Mouse (Mus musculus) CH12.LX (cell line): ENCODE measurements at regions not wholly inside any gene's neighbourhood (a gene's known extent, or its start where the extent isn't known, plus 50 kb on each side); places are given as distances from the start of the nearest gene placed in this dataset.

Source experiments
- DNase-seq: peaks from one replicate; pipeline ENCODE4 v3.0.0-alpha.2; 2013; ENCODE audit errors: extremely low read depth
- H3K27ac ChIP-seq: 2 replicates; pipeline ENCODE4 v1.5.1; 2012; ENCODE audit warnings: low read depth, mild to moderate bottlenecking, control low read depth, moderate library complexity; ENCODE audit not compliant: insufficient read depth
- H3K27me3 ChIP-seq: replicated peaks from 2 replicates; pipeline ENCODE3; 2012; ENCODE audit warnings: inconsistent platforms
- H3K36me3 ChIP-seq, 2 experiments: replicated peaks in 1 of 2; 2 replicates each; pipeline versions ENCODE3 to v1.6.1; 2012; ENCODE audit warnings: inconsistent platforms in 1 of 2, low read length in 1 of 2, mild to moderate bottlenecking in 1 of 2, mixed read lengths in 1 of 2, moderate library complexity in 1 of 2; ENCODE audit not compliant: control insufficient read depth in 1 of 2, insufficient read depth in 1 of 2
- H3K4me1 ChIP-seq, 2 experiments: 2 replicates each; pipeline ENCODE4 v1.6.1; 2012; ENCODE audit warnings: inconsistent platforms in 1 of 2, moderate library complexity in 1 of 2; ENCODE audit not compliant: insufficient read depth in 2 of 2, control insufficient read depth in 1 of 2
- H3K4me2 ChIP-seq: 2 replicates; pipeline ENCODE4 v1.6.1; 2012; ENCODE audit warnings: low read depth, mild to moderate bottlenecking, control low read depth; ENCODE audit not compliant: poor library complexity, insufficient read depth, severe bottlenecking
- H3K4me3 ChIP-seq, 3 experiments: fragments of 150-350 bp in 1 of 3; sonication (generic) in 1 of 3; replicated peaks in 1 of 3; 2 replicates each; pipeline versions ENCODE3 to v1.5.1; 2011 to 2012; ENCODE audit warnings: low read depth in 2 of 3, low read length in 2 of 3, mild to moderate bottlenecking in 2 of 3, moderate library complexity in 2 of 3, control low read depth in 1 of 3, improper control_type of control experiment in 1 of 3, inconsistent platforms in 1 of 3, mixed read lengths in 1 of 3; ENCODE audit not compliant: poor library complexity in 1 of 3
- H3K79me2 ChIP-seq: replicated peaks from 2 replicates; pipeline ENCODE4 v1.6.1; 2012; ENCODE audit warnings: mild to moderate bottlenecking, moderate library complexity; ENCODE audit not compliant: control insufficient read depth, poor library complexity, insufficient read depth, severe bottlenecking; ENCODE audit errors: extremely low read depth
- H3K9ac ChIP-seq: 2 replicates; pipeline ENCODE4 v1.6.1; 2012; ENCODE audit warnings: low read depth, mild to moderate bottlenecking, control low read depth, moderate library complexity; ENCODE audit not compliant: insufficient read depth
- H3K9me3 ChIP-seq: replicated peaks from 2 replicates; pipeline ENCODE3; 2012; ENCODE audit warnings: low read length, inconsistent platforms, mixed read lengths
- CHD1 ChIP-seq: IDR thresholded peaks from 2 replicates; pipeline ENCODE4 v1.6.1; 2012; ENCODE audit warnings: low read depth, low read length, improper control_type of control experiment, inconsistent platforms
- CTCF ChIP-seq, 2 experiments: IDR thresholded peaks in 1 of 2; conservative IDR thresholded peaks in 1 of 2; 2 replicates each; pipeline ENCODE4 v1.5.1; 2011 to 2012; ENCODE audit warnings: low read depth in 2 of 2, low read length in 2 of 2, improper control_type of control experiment in 1 of 2, inconsistent platforms in 1 of 2, mild to moderate bottlenecking in 1 of 2, moderate library complexity in 1 of 2
- E2F4 ChIP-seq: IDR thresholded peaks from 2 replicates; pipeline ENCODE4 v1.6.1; 2011; ENCODE audit warnings: low read depth, low read length, improper control_type of control experiment; ENCODE audit not compliant: insufficient replicate concordance
- HCFC1 ChIP-seq: IDR thresholded peaks from 2 replicates; pipeline ENCODE4 v1.6.1; 2012; ENCODE audit warnings: low read depth, mild to moderate bottlenecking, inconsistent platforms, low read length, improper control_type of control experiment
- JUN ChIP-seq: IDR thresholded peaks from 2 replicates; pipeline ENCODE4 v1.6.1; 2011; ENCODE audit warnings: low read depth, mild to moderate bottlenecking, low read length, improper control_type of control experiment, moderate library complexity; ENCODE audit not compliant: insufficient read depth
- JUND ChIP-seq: conservative IDR thresholded peaks from 2 replicates; pipeline ENCODE4 v1.6.1; 2011; ENCODE audit warnings: low read depth, low read length, improper control_type of control experiment
- MAX ChIP-seq: IDR thresholded peaks from 2 replicates; pipeline ENCODE4 v1.6.1; 2011; ENCODE audit warnings: low read length, improper control_type of control experiment
- NELFE ChIP-seq: IDR thresholded peaks from 2 replicates; pipeline ENCODE4 v1.6.1; 2011; ENCODE audit warnings: low read depth, low read length, improper control_type of control experiment
- POLR2AphosphoS2 ChIP-seq: IDR thresholded peaks from 2 replicates; pipeline ENCODE4 v1.6.1; 2011; ENCODE audit warnings: low read depth, low read length, improper control_type of control experiment
- RAD21 ChIP-seq: IDR thresholded peaks from 2 replicates; pipeline ENCODE4 v1.6.1; 2011; ENCODE audit warnings: low read depth, mild to moderate bottlenecking, low read length, improper control_type of control experiment, moderate library complexity
- RCOR1 ChIP-seq: conservative IDR thresholded peaks from 2 replicates; pipeline ENCODE4 v1.6.1; 2012; ENCODE audit warnings: low read depth, mild to moderate bottlenecking, inconsistent platforms, low read length, improper control_type of control experiment
- SIN3A ChIP-seq: IDR thresholded peaks from 2 replicates; pipeline ENCODE4 v1.6.1; 2012; ENCODE audit warnings: low read length, improper control_type of control experiment, inconsistent platforms
- TCF12 ChIP-seq: IDR thresholded peaks from 2 replicates; pipeline ENCODE4 v1.6.1; 2014; ENCODE audit warnings: low read depth, mild to moderate bottlenecking, inconsistent platforms, low read length, improper control_type of control experiment
- USF1 ChIP-seq: IDR thresholded peaks from 2 replicates; pipeline ENCODE4 v1.6.1; 2014; ENCODE audit warnings: low read depth, mild to moderate bottlenecking, inconsistent platforms, low read length, improper control_type of control experiment
- ZKSCAN1 ChIP-seq: IDR thresholded peaks from 2 replicates; pipeline ENCODE4 v1.6.1; 2012; ENCODE audit warnings: low read depth, inconsistent platforms, low read length, improper control_type of control experiment, borderline replicate concordance
- ZNF384 ChIP-seq: IDR thresholded peaks from 2 replicates; pipeline ENCODE4 v1.6.1; 2012; ENCODE audit warnings: low read depth, low read length, improper control_type of control experiment, inconsistent platforms
- dilution Hi-C: fragments of 300-500 bp; cut with MboI; formaldehyde crosslinking; loops from 2 replicates; pipeline ENCODE4 v1.14.3; 2020; ENCODE audit warnings: low sequenced_read_pairs; ENCODE audit not compliant: extremely low pct_unique_long_range_greater_than_20kb, extremely low pct_ligation_motif_present
- in situ Hi-C: fragments of 300-500 bp; cut with MboI; formaldehyde crosslinking; loops from 3 replicates; pipeline ENCODE4 v1.14.3; 2019; ENCODE audit warnings: low sequenced_read_pairs, low pct_ligation_motif_present, low pct_unique_long_range_greater_than_20kb, mixed read lengths

DNA sequence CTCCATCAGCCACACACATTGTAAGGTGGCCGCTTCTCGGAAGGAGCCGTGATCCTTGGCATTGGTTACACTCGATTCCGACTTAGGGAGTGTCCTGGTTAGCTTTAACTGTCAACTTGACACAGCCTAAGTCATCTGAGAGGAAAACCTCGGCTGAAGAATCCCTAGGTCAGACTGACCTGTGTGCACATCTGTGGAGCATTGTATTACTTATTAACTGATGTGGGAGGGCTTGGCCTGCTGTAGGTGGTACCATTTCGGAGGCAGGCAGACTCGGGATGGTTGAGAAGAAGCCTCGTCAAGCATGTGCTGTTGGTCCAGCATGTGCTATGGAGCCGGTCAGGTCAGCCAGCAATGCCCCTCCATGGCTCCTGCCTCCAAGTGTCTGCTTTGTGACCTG is 211.0 kb downstream of the Gadd45g start:
- no peak overlapping the region for H3K4me2 ChIP-seq
- DNase-seq: no peak
- H3K79me2 ChIP-seq: no peaks in the 10 kb centered on the region
- in situ Hi-C loops: no loop called here
- no peak overlapping the region for H3K4me3 ChIP-seq
- H3K4me1 ChIP-seq: peaks cover 12 to 16% of the 10 kb centered on the region in 2 experiments
- peaks cover 11% of the 10 kb centered on the region for H3K9me3 ChIP-seq
- H3K9ac ChIP-seq: no peak overlapping the region
- H3K27ac ChIP-seq: no peak overlapping the region
- H3K36me3 ChIP-seq: no peaks in the 10 kb centered on the region
- dilution Hi-C loops: no loop called here
- TF ChIP-seq USF1 (no peak), CTCF (conservative IDR thresholded peaks at IDR 0.05 in 1 of 2, IDR thresholded peaks at IDR 0.05 in 1 of 2; ENCODE audit: low read depth in 2 of 2, low read length in 2 of 2) (no peak), TCF12 (no peak), SIN3A (no peak), HCFC1 (no peak), JUN (no peak), ZNF384 (no peak), RCOR1 (no peak), JUND (no peak)
- no peaks in the 10 kb centered on the region for H3K27me3 ChIP-seq

DNA sequence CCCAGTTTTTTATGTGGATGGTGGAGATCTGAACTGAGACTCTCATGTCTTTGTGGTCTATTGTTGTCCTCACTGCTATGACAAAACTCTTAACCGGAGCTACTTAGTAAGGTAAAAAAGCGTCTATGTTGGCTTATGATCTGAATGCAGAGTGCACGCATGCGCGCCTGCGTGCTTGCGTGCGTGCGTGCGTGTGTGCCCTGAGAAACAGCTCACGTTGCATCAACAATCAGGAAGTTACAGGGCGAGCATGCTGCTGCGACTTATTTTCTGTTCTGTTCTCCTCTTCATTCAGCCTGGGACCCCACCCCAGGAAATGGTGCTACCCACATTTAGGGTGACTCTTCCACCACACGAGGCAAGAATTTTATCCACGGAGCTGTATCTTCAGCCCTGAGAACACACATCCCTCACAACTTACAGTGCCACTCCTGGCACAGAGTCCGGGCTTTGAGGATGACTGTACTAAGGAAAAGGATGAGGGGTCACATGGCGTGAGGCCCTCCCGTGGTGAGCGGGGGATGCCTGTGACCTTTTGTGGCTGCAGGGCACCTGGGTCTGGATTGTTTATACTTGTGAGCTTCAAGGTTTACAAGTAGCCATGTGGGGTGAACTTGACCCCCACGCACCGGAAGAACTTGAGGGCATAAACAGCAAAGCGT is 213.4 kb downstream of the Gadd45g start:
- peaks cover 4% of the 10 kb centered on the region for H3K9me3 ChIP-seq
- dilution Hi-C loops (no loop called here), in situ Hi-C loops (no loop called here)
- no peaks in the 10 kb centered on the region for H3K36me3 ChIP-seq
- no peak overlapping the region for H3K9ac ChIP-seq
- DNase-seq: no peak
- no peak overlapping the region for H3K4me3 ChIP-seq
- no peak for TF ChIP-seq RAD21
- no peak for TF ChIP-seq CTCF (conservative IDR thresholded peaks at IDR 0.05 in 1 of 2, IDR thresholded peaks at IDR 0.05 in 1 of 2; ENCODE audit: low read depth in 2 of 2, low read length in 2 of 2)
- TF ChIP-seq NELFE: no peak
- TF ChIP-seq POLR2AphosphoS2: no peak
- no peak for TF ChIP-seq JUN
- TF ChIP-seq MAX: no peak
- no peak for TF ChIP-seq USF1
- TF ChIP-seq CHD1: no peak
- TF ChIP-seq HCFC1: no peak
- TF ChIP-seq E2F4: no peak
- no peak for TF ChIP-seq ZKSCAN1
- TF ChIP-seq JUND: no peak
- H3K4me1 ChIP-seq: peaks cover 18 to 22% of the 10 kb centered on the region in 2 experiments
- no peak overlapping the region for H3K27ac ChIP-seq
- peaks cover 2% of the 10 kb centered on the region for H3K27me3 ChIP-seq
- no peaks in the 10 kb centered on the region for H3K79me2 ChIP-seq
- H3K4me2 ChIP-seq: no peak overlapping the region
